Mouse (Mus musculus) B cell, adult 2 months (primary cell): ENCODE measurements at regions not wholly inside any gene's neighbourhood (a gene's known extent, or its start where the extent isn't known, plus 50 kb on each side); places are given as distances from the start of the nearest gene placed in this dataset.

Experiments used
- DNase-seq, 2 experiments: peaks; one replicate each; pipeline ENCODE4 v3.0.0; 2022

GRCm38 (mm10) chr13:30042689-30043320 lies 56.9 kb upstream of the E2f3 start:
- DNase-seq = peak; percentile 11 to 14

- no peak for DNase-seq
These were observed 55.8 kb upstream of the E2f3 start for GRCm38 (mm10) chr13:30041501-30042295.

- DNase-seq = no peak
These were observed 54.4 kb upstream of the E2f3 start for GRCm38 (mm10) chr13:30040288-30040687.

GRCm38 (mm10) chr13:30039791-30040190 lies 53.9 kb upstream of the E2f3 start:
- DNase-seq = no peak

- DNase-seq = no peak
These were observed 50.7 kb upstream of the E2f3 start for GRCm38 (mm10) chr13:30036561-30036960.

- DNase-seq = no peak
These were observed 50.2 kb upstream of the E2f3 start for GRCm38 (mm10) chr13:30036071-30036470.
